Mouse (Mus musculus): ENCODE measurements around the gene Col28a1. TPM values are rescaled to one million over a fixed set of nuclear protein-coding genes. Genes with fewer than 3 reads are reported as not detected.
A peak's percentile ranks its signal among the peaks of the same experiment; 100 is the strongest.

The Col28a1 gene
- total RNA-seq, 2 experiments from 2014 or later, result 4.4 to 5.2 TPM

DNA sequence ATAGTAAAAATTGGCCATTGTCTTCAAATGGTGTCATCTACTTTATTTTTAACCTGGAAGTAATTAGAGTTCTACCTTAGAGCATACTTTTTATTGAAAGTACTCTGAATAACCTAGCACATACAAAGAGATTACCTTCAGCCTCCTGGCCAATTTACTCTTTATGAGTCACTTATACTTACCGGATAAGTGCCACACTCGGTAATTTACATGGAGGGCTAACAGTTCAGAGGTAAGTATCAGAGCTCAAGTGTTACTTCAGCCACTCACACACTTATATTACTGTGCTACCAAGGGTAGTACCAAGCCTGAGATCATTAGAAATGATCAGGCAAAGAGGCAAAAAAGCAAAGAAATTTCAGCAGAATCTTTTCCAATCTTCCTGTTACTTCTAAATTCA lies 73.8 kb downstream of the Col28a1 start:
- DNase-seq, result no peak

DNA sequence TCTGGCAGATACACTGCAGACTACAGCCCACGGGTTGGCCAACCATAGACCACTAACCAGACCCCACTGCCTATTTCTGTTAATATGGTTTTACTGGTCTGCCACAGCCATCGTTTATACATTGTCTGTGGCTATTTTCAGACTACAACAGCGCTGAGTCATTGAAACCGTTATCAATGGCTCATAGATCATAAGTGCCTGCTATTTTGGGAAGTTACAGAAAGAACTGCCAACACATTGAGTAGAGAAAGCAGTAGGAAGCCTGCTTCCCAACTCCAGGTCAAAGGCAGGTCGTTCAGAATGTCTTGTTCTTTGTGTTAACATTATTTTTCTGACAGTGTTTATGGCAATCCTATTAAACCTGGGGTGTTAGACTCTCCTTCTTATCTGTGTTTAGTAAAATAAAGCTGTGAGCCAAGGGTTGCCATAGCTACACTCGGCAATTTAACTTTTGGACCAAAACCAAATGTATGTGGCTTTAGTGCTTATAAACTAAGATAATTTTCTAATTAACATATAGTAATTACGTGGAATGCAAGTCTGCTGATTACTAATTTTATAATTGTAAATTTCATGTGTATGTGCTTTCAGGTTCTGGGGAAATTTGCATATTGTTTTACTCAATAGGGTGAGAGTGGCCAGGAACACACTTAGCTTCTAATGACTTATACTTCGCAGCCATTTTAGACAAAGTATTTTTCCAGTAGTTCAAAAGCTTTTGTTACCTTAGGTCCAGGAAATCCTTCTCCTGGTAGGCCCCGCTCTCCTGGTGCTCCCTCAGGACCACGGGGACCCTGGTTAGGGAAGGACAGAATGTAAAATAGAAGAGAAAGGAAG lies 86.3 kb downstream of the Col28a1 start:
- DNase-seq, result no peak

DNA sequence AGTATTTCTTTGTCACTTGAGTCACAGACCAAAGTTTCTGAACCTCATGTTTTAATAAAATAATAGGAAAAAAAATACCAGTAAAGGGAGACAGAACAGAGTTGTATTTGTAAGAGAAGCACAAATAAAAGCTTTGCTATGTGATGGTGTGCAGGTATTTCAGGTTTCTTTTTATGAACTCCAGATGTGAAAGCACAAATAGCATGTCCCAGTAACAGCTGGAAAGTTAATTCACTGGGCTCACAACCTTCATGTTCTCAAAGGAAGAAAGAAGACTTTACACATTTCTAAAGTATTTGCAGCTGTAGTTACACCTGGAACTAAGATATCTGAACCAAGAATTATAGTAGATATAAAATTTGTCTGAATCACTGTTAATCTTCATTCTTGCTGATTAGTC lies 91.2 kb downstream of the Col28a1 start:
- no peak for DNase-seq

DNA sequence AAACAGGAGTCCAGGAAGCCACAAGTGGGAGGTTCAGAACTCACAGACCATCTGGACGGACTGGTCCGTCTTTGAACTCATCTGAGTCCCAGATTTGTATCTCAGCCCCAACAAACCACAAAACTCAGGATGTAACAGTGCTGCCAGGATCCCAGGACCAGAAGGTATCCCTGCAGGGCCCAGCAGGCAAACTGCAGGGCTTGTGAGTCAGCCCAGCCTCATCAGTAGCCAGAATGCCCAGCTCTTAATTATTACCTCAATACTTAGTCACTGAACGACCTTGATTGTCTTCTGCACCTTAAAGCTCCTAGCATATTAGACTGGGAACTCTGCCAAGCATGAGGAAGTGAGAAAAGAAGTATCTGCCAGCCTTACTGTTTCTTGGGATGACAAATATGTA lies 96.6 kb downstream of the Col28a1 start:
- no peak for DNase-seq

DNA sequence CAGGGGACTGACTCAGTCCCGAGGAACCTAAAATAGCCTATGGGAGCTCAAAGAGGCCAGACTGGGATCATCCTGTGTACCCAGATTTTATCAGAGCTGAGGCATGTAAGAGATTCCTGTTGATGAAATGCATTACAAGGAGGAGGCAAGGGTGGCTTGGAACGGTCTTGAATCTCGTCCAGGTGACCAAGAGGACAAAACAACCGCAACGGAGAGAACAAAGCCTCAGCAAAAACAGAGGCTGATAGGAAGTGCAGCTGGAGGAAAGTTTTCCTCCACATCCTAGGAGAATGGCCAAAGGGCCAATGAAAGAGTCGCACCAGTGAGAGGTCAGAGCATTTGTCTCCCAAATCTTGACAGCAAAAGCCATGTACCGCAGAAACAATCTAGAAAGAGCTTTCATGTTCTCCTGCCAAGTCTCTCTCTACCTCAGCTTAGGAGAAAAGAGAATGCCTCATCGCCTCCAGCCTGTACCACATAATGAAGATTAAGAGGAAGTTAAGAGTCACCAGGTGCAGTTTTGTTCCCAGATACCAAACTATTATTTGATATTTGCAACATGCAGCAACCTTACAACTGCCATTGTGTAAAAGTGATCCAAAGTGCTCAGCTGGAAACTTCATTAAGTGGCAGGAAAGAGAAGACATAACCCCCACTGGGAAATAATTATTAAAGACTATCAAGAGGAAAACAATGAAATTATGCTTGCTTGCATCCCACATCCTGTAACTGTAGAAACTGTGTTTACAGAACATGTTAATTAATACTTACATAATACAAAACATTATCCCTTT lies 98.1 kb downstream of the Col28a1 start:
- no peak for DNase-seq

DNA sequence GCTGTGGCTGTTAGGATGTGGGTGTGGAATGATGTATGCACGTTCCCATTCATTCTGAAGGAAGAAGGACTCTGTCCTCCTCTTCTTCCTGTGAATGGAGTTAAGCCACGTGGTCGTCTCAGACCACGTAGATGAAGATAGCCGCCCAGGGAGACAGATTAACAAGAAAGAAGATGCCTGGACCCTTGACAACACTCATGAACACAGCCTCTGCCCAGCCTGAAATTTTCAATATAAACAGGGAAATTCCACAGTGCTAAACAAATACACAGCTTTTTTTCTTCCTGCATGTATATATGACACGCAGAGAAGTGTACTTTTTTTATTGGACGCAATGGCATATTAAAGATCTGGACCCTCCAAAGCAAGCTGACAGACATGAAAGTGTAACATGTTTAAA lies 98.9 kb downstream of the Col28a1 start:
- no peak for DNase-seq

DNA sequence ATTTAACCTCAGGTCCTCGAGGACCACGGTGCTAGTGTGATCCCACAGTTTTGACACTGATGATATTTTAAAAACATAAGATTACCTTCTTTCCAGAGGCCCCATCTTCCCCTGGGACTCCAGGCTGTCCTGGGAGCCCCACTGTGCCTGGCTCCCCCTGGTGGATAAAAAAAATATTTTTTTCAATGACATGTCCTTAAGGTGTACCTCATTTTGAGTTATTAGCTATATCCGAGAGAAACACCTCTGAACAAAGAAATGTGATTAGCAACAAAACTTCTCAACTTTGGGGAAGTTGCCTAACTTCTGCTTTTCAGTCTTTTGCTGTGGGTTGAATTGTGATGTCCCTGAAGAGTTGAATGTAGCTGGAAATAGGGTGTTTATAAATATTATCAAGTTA lies 105.6 kb downstream of the Col28a1 start:
- DNase-seq, result no peak

DNA sequence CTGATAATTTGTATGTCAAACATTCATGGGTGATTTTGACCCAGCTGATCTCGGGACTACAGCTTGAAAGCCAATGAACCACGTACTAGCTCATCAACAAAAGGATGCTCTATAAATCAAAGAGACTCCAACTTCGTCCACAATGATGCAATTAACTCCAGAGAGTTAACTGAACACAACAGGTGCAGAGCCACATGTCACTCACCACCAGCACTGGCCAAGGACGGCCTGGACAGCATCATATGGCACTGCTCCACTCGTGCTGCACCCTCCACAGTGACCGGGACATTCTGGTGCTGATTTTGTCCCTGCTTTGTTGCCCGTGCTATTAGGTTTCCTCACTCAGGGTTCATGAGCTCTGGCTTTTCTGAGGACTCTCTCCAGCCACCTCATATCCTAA lies 107.6 kb downstream of the Col28a1 start:
- DNase-seq, result no peak

DNA sequence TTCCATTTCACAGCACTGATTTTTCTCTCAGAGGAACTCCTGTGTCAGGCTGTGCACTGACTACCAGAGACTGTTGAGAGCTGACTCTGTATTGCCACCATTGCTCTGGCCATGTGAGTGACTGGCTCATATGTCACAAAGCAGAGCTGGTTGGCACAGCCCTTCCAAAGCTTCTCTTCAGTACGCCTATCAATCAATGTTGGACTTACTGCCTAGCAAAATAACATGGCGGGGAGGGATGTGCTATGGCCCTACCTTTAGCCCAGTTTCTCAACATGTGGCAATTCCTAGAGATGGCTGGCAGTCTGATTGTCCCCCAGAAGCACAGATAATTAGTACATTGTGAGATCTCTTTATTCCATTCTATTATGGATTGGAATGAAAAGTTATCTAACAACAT lies 109.2 kb downstream of the Col28a1 start:
- no peak for DNase-seq

DNA sequence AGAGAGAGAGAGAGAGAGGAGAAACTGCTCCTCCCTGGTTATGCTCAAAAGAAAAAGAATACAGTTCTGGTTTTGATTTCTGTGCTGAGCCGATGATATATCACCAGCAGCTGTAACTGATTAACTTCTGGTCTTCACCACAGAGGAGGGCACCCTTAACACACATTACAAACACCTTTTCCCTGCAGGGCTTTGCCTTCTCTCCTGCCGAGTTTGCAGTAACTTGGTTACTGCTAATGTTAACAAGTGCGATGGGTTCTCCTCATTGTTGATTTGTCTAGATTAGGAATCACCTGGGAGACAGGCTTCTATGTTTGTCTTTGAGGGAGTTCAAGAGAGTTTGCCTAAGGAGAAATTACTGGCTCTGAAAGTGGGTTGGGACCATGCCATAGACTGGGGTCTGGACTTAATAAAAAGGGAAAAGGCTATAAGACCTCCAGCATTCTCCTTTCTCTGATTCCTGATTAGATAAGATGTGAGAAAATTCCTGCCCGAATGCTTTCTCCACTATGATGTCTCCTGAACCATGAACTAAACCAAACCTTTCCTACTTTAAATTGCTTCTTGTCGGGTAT lies 114.8 kb downstream of the Col28a1 start:
- DNase-seq, result no peak

DNA sequence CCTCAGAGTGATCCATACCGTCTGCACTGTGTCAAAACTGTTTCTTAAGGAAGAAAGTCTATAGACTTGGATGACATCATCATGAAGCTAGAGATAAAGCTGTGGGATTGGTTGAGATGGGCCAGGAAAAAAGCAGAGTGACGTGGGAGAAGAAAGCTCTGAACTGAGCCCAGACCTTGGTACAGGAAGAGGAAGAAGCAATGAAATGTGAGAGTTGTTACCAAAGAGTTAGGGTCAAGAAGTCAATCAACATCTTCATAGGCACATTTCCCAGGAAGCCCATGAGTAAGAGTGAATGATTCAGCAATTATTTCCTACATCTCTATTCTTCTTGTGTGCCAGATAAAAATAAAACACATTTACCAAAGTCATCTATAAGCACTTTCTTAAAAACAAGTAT lies 117.5 kb downstream of the Col28a1 start:
- no peak for DNase-seq

DNA sequence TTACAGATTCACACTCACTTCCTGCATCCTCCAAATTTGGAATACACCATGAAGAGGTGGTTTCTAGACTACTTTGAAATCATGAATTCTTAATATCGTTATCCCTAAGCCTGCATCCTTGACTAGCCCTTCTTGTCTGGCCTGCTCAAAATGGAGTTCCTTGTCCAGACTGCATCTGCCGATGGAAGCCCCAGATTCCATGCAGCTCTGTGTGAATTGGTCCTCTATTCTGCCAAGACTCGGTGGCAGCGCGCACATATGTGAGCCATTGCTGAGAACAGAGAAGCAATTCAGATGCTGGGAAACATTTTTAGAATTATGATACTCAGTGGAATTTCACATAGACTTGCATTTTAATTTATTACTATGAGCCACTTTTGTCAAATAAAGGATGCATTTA lies 123.4 kb downstream of the Col28a1 start:
- DNase-seq, result no peak

DNA sequence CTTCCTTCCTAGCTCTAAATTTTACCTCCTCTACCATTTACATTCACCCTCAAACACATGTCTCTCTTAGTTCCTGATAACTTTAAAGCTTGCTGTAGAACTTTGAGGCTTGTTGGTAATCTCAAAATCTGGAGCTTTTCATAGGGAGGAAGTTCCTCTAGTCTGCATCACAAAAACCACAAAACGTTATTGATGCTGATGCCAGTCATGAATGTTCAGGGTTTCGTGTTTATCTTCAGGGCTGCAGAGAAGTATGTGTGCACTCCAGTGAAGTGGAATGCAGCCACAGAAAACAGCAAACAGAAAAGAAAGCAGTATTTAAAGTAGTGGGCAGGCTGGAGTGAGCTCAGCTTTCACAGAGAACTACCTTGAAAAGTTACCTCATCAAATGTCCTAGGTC lies 124.0 kb downstream of the Col28a1 start:
- no peak for DNase-seq

DNA sequence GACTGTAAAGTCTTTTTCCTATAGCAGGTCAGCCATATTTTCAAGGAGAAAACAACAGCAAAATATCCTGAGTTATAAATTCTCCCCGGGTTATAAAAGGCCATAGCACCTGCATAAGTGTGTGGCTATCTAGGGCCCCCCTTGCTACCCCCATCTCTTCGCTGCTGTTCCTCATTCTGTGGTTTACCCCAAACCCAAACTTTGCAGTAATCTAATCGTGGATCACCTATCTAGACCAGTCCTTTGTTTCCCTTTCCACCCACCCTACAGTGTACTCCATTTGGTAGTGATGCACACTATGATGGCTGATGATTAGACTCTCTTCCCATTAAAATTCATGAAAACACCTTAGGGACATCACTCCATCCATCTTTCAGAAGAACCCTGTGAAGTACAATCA lies 125.3 kb downstream of the Col28a1 start:
- DNase-seq, result no peak

DNA sequence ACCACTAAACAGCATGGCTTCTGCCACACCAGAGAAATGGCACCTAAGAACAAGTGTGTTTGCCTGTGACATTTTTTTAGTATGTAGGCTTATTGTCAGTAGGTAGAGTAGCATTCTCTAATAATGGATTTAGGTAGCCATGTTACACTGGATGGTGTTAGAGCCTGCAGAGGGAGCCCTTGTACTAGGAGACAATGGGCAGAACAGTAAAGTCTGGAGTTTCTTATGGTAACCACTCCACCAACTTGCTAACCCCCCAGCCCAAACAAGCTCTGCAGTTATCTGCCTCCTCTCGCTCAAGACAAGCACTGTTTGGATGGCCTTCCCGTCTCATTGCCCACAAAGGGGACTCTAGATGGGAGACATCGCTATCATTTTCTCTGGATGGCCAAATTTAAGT lies 126.2 kb downstream of the Col28a1 start:
- DNase-seq, result peak; percentile 25

DNA sequence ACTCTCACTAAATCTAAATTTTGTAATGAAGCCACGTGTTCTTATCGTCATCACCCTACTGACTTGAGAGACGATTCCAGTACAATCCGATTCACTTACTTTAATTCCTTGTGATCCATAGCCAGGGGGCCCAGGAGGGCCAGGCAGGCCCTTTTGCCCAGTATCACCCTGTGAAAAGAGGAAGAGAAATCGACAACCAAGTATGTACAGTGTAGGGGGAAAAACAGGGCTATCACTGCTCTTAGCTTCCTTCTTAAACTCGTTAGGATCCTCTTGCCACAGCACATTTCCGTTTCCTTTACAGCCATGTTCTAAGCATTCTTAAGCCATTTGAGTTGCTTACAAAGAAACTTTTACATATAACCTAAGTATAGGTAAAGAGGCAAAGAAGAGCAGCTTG lies 133.2 kb downstream of the Col28a1 start:
- DNase-seq, result no peak

DNA sequence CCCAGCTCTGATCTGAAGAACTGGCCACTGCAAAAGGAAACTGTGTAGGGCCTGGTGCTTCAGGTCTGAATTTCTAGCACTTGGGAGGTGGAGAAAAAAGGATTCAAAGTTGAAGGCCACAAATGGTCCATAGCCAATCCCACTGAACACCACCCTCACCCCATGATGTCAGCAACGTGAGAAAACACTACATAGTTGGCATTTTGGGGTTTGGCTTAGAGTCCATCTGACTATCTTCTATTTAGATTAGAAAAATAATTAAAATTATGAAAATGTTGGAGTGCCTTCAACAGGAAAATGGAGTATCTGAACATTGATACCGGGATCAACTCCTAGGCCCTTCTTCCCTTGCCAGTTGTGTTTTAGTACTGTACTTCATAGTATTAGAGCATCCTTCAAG lies 144.2 kb downstream of the Col28a1 start:
- DNase-seq, result no peak

DNA sequence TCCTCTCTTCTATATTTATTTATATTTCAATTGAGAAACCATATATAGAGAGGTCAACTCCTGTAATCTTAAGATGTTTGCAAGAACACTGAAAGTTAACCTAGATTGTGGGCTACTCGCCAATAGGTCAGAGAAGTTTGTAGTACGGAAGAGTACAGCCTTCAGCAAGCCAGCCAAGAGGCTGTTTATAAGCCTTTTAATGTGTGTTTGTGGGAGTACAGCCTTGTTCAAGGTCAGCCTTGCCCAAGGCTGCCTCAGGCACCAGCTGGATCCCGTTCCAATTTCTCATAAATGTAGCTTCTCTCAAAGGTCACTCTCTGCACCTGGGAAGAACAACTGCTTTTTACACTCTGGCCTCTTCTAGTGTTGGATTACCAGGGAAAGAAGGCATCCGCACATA lies 146.0 kb downstream of the Col28a1 start:
- no peak for DNase-seq

DNA sequence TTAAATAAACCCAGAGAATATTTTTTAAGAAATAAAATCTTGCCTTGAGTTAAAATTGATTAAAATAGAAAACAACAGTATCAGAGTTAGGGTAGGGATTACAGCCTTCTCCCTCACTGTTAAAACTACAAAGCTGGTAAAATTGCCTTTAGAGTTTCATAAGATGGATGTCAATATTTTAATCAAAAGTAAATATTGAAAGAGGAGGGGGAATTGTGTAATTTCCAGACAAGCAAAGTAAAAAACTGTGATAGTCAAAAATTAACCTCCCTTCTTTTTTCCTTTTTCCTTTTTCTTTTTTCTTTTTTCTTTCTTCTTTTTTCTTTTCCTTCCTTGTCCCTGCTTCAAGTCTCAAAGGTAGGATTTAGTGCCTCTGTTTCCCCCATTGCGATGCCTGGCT lies 146.6 kb downstream of the Col28a1 start:
- no peak for DNase-seq

DNA sequence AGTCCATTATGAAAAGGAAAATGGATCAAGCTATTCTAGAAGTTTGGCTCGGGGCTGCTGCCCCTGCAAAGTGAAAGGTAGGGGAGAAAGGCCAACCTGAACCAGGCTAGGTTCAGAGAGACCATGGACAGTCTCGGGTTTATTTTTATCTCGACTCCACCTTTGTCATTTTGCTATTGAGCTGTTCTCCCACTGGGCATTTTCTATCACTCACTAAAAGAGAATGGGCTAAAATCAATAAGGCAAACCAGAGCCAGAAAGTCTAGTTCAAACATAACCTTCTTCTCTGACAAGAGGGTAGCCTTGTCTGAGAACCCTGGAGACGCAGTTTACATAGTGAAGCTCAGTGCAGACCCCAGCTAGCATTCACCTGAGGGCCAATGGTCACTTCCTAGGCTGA lies 163.7 kb downstream of the Col28a1 start:
- no peak for DNase-seq

DNA sequence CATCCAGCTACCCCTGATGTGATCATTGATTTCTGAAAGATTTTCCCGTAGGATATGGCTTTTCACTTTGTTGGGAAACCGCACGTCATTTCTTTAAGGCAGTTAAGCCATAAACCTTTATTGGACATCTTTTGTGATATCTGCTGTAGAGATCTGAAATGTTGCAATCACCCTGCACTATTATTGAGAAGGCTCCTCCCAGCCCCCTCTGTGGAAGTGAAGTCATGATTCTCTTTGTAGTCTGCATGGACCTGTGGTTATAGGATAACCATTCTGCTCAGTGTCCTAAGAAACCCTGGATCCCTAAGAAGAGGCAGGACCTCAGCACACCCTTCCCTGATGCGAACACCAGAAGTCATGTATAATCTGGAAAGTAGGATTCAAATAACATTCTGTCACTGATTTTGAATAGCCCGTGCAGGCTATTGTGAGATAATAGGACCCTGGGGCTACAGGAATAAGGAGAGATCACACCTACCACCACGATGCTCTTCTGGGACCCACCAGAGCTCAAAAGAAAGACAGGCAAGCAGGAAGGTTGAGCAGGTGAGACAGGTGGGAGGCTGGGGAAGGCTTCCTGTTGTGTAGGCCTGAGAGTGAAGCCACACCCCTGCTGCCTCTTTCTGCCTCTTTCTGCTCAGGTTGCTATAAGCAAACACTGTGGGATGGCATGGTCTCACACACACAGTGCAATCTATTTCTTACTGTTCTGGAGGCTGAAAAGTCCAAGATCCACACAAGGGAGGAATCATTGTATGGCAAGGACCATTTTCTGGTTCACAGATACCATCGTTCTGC lies 166.9 kb downstream of the Col28a1 start:
- no peak for DNase-seq

DNA sequence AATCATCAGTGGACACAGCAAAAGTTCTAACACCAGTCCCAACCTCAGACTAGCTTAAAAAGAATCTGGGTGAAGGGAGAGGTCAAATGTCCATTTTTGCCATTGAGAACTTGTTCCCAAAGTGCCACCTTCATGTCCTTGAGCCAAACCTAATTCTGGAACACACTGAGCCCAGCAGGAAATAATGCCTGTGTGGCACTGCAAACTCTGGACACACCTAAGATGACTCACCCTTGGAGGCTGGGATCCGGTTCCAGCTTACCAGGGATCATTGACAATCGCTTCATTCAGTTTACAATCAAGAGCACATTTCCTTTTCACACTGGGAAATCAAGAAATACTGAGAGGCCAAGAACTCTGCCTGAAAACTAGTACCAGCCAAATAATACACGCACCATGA lies 168.9 kb downstream of the Col28a1 start:
- DNase-seq, result no peak

DNA sequence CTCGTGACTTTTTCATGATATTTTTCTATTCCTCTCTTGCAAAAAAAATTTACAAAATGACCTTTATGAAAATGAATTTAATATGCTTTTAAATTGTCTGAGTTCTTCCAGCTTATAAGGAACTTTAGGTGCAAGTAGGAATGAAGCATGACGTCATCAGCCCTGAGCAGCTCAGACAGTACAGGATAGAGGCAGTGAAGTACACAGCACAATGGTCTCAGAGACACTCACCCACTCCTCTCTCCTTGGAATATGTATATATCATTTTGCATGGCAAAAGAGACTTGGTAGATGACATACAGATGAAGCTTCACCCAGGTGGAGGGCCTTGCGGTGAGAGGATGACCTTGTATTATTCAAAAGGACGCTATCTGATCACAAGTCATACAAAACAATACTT lies 197.7 kb downstream of the Col28a1 start:
- no peak for DNase-seq

Data from gastrocnemius, postnatal 10 days (tissue).